ENCODE assay signal across 26 mouse cellular contexts in genomic region chr2:150132773-150133172, GRCm38 (mm10). TPM values are rescaled to one million over a fixed set of nuclear protein-coding genes. Genes with fewer than 3 reads are reported as not detected.
"Had no signal": no experiment of that assay in that cellular context is flagged by ENCODE, and none has a peak within 500 bp of the region (broad histone marks: within the 10 kb centered on the region; RNA-seq: fewer than 3 reads in every experiment).

No protein-coding gene starts in this region.

- H3K9ac ChIP-seq: liver, embryonic 13.5 days; liver, embryonic 15.5 days; liver, postnatal 0 days; lung, embryonic 15.5 days; midbrain, embryonic 13.5 days; midbrain, embryonic 15.5 days; neural tube, embryonic 12.5 days; stomach, embryonic 15.5 days had no signal

- H3K27ac ChIP-seq: liver, embryonic 13.5 days; liver, embryonic 15.5 days; lung, embryonic 15.5 days; midbrain, embryonic 10.5 days; midbrain, embryonic 13.5 days; midbrain, embryonic 15.5 days; neural tube, embryonic 12.5 days; stomach, embryonic 15.5 days; stomach, postnatal 0 days had no signal

- ATAC-seq: liver, postnatal 0 days; lung, postnatal 0 days; midbrain, embryonic 13.5 days; midbrain, embryonic 15.5 days had no signal

- H3K9me3 ChIP-seq: liver, embryonic 13.5 days; liver, embryonic 15.5 days; stomach, embryonic 15.5 days had no signal

- H3K4me2 ChIP-seq: liver, embryonic 11.5 days; liver, embryonic 13.5 days; liver, embryonic 15.5 days; lung, embryonic 15.5 days; midbrain, embryonic 13.5 days; midbrain, embryonic 15.5 days; neural tube, embryonic 12.5 days; stomach, embryonic 15.5 days had no signal

- H3K27me3 ChIP-seq: liver, embryonic 13.5 days; liver, embryonic 15.5 days; lung, embryonic 15.5 days; midbrain, embryonic 13.5 days; midbrain, embryonic 15.5 days; neural tube, embryonic 12.5 days; stomach, embryonic 15.5 days had no signal

- H3K4me3 ChIP-seq: liver, embryonic 13.5 days; liver, embryonic 15.5 days; lung, embryonic 15.5 days; midbrain, embryonic 10.5 days; midbrain, embryonic 13.5 days; midbrain, embryonic 15.5 days; neural tube, embryonic 12.5 days; stomach, embryonic 15.5 days had no signal

- DNase-seq: liver, embryonic 13.5 days; liver, postnatal 0 days; lung, adult 2 months; lung, postnatal 14 days; lung, postnatal 36 days; right cerebral cortex, postnatal 25 days; right cerebral cortex, postnatal 4 days; thymus, adult 18-20 months; thymus, postnatal 14 days; thymus, postnatal 36 days had no signal

- H3K36me3 ChIP-seq: lung, embryonic 15.5 days had no signal

RNA-seq across cellular contexts. Expression of gene Gm10770, which starts 46.7 kb away (rescaled TPM):
- polyA plus RNA-seq: liver, embryonic 11.5 days; liver, embryonic 13.5 days; liver, embryonic 15.5 days; liver, postnatal 0 days; lung, adult 2 months; lung, embryonic 15.5 days; lung, postnatal 0 days; midbrain, embryonic 10.5 days; midbrain, embryonic 13.5 days; midbrain, embryonic 15.5 days; midbrain, postnatal 0 days; neural tube, embryonic 12.5 days; neural tube, embryonic 14.5 days; small intestine, adult 2 months; spleen, adult 2 months; stomach, embryonic 15.5 days; stomach, postnatal 0 days; testis, adult 2 months; thymus, postnatal 0 days had no signal

RNA-seq across cellular contexts. Expression of gene Gm14139, which starts 48.8 kb away (rescaled TPM):
- polyA plus RNA-seq: liver, embryonic 11.5 days; liver, embryonic 15.5 days; liver, postnatal 0 days; lung, adult 2 months; lung, embryonic 15.5 days; lung, postnatal 0 days; midbrain, embryonic 13.5 days; midbrain, embryonic 15.5 days; midbrain, postnatal 0 days; neural tube, embryonic 12.5 days; neural tube, embryonic 14.5 days; small intestine, adult 2 months; spleen, adult 2 months had no signal
